Comparison of ENCODE assay signal across 8 mouse cellular contexts in genomic region chr17:15826444-15826909, GRCm38 (mm10). TPM values are rescaled to one million over a fixed set of nuclear protein-coding genes. Genes with fewer than 3 reads are reported as not detected.
DNase-seq lines count a peak whose midpoint lies in the region; ATAC-seq lines count a peak whose summit lies in the region.

No protein-coding gene starts in this region.

- peak overlapping the region; percentile 65 for H3K4me2 ChIP-seq in hindbrain, embryonic 15.5 days

- peak overlapping the region; percentile 93 for H3K9ac ChIP-seq in hindbrain, embryonic 15.5 days

- no peaks in the 10 kb centered on the region for H3K36me3 ChIP-seq in hindbrain, embryonic 15.5 days

- peak; percentile 98 for DNase-seq in R1 (ENCODE audit: low read depth, low spot score)
- peak; percentile 99 for DNase-seq in cerebellum, postnatal 14 days
- DNase-seq in frontal cortex, postnatal 36 days (ENCODE audit: low spot score in 2 of 2), result peak; percentile 99
- DNase-seq in left cerebral cortex, adult 11 months (ENCODE audit: low spot score), result peak; percentile 96
- DNase-seq in lung, postnatal 36 days, result peak; percentile 100
- DNase-seq in retina, embryonic 14.5 days (ENCODE audit: low spot score), result peak; percentile 98
- DNase-seq in thymus, postnatal 36 days, result peak; percentile 80 to 83

- peak overlapping the region; percentile 93 for H3K27ac ChIP-seq in hindbrain, embryonic 15.5 days (replicated peaks)

- WGBS in hindbrain, embryonic 15.5 days, result under 1% methylated on average over 34 of the region's 34 CpGs

- peak overlapping the region; percentile 90 for H3K4me3 ChIP-seq in hindbrain, embryonic 15.5 days

- H3K27me3 ChIP-seq in hindbrain, embryonic 15.5 days, result no peaks in the 10 kb centered on the region

- H3K9me3 ChIP-seq in hindbrain, embryonic 15.5 days, result no peaks in the 10 kb centered on the region

- ATAC-seq in hindbrain, embryonic 15.5 days (ENCODE audit: low FRiP score, low read depth), result peak; percentile 94

- H3K4me1 ChIP-seq in hindbrain, embryonic 15.5 days (replicated peaks), result peaks cover 69% of the 10 kb centered on the region

RNA-seq across cellular contexts. Expression of gene Rgmb, which starts 4.4 kb away (rescaled TPM):
- polyA plus RNA-seq in hindbrain, embryonic 15.5 days (2015; fragmentation: Nextera tagmentation; extraction: Ambion mirVana), result 74.7 and 79.3 TPM in 2 replicates

Comparison
In these comparisons a context has a peak if more than half of its experiments do, and no peak if none do; other contexts are left out.
1. Peak in every context shown above with its lines: DNase-seq, ATAC-seq, H3K4me3 ChIP-seq and H3K27ac ChIP-seq.